Mouse (Mus musculus): ENCODE measurements around the gene 4632433K11Rik.

DNA sequence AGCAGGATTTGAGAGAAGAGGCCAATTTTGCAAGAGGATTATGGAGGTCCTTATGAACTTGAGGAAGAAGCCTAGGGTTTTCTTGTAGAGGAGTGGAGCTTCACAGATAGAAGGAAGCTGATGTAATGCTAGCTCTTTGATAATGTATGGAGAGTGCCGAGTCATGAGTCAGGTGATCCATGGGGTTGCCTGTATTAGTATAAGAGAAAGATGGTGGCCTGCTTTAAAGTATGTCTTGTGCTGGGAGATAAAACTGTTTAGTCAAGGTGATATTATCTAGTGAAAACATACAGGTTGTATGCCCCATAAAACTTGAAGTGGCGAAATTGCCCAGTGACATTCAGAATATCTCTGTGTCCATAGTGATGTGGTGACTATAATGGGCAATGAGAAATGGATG is 43.0 kb downstream of the 4632433K11Rik start:
- TF ChIP-seq CTCF (IDR thresholded peaks at IDR 0.05; ENCODE audit: low read depth, low read length) = no peak
- TF ChIP-seq POLR2A (IDR thresholded peaks at IDR 0.05; ENCODE audit: borderline replicate concordance, low read depth, low read length) = no peak

Measured in bone marrow macrophage, adult 2 months (primary cell).